Mouse (Mus musculus) embryo, embryonic 11 days (tissue): ENCODE data around the gene Tmem210.

ENCODE experiments used
- DNase-seq: peaks from one replicate; pipeline ENCODE4 v3.0.0-alpha.2; 2015

Tmem210 gene

DNA sequence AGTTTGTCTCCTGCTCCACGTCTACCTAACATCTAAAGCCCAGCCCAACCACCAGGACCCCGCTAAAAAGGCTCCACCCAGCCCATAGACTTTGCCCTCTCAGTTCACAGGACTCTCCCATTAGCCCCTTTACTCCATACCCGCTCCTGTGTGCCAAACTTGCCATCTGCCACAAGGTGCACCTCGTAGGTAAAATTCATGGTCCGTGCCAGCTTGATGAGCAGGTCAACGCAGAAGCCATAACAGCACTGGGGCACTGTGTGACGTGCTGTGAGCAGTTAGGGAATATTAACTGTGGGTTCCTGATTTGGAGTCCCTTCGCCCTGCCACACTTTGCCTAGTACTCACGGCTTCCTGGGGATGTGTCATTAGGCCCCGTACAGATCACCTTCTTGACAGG, 10.1 kb downstream of the Tmem210 start:
- DNase-seq: no peak

DNA sequence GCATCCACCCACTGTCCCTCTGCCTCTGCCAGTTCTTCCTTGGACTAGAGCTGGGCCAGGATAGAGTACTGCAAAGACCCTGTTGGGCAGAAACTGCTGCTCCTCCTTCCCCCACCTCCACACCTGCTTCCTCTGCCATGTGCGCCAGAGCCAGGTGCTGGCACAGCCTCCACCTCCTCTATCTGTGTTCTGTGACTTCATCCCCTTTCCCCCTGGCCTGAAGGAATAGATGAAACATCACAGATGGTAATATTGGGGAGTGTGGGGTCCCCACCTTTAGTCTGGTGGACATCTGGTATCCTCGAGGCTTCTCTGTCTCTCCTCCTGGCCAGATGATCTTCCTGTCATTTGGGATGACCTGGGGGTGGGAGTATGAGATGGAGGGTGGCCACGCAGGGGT, 15.5 kb downstream of the Tmem210 start:
- no peak for DNase-seq

DNA sequence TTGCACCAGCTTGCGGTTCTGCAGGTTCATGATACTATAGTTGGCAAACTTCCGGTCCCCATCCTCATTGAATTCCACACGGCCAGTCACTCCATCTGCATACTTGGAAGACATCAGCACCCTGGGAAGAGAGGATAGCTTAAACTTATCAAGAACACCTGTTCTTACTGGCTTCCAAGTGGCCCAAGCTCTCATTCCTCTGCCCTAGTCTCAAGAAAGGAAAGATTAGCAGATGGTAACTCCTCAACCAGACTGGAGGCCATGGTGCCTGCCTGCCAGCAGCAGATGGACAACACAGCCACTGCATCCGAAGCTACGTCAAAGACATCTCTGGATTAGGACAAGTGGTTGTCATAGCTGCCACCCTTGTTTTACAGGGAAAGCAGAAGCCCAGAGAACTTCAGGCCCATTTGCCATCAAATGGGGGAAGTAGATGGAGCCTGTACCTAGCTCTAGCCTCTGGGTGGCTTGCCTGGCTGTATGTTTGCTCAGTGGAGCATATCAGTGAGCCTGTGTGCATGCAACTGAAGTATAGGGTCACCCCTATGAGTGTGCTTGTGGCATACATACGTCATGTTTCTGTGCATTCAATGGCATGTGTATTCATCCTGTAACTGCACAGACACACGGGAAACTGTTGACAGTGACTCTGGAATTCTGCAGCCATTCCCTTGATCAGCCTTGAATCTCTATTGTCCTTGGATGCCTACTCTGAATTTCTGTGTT, 16.1 kb downstream of the Tmem210 start:
- no peak for DNase-seq

DNA sequence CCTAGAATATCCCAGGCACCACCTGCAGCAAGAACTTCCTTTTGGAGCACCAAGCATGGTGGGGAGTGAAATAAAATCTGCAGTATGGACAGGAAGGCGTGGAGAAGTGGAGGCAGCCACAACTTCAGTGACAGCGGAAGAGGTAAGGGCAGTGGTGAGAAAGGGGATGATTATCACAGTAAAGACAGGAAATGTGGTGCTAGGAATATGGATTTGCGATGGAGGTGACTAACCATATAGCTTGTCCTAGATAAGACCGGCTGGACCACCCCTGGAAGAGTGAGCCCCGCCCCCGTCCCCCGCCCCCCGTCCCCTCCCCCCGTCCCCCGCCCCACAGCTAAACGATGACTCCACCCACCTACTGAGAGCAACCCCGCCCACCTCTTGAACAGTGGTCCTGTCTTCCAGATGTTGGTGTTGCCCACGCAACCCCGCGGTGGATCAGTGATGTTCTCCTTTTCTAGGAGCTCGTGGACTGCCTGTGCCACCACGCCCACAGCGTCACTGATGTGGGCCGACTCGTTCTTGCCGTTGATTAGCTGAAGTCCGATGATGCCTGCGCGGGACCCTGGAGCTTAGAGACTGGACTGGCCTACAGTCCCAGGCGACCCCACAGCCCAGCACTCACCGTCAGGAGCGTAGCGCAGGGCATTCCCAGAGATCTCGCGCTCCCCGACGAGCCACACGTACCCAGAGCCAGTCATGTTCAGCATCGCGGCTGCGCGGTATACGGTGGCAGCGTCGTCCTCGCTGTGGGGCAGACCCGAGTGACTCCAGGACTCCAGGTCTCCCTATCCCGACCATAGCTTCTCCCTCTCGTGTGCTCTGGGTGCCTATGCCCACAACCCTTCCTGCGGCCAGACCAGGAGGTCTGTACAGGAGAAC, 17.0 kb downstream of the Tmem210 start:
- peak; percentile 79 for DNase-seq

DNA sequence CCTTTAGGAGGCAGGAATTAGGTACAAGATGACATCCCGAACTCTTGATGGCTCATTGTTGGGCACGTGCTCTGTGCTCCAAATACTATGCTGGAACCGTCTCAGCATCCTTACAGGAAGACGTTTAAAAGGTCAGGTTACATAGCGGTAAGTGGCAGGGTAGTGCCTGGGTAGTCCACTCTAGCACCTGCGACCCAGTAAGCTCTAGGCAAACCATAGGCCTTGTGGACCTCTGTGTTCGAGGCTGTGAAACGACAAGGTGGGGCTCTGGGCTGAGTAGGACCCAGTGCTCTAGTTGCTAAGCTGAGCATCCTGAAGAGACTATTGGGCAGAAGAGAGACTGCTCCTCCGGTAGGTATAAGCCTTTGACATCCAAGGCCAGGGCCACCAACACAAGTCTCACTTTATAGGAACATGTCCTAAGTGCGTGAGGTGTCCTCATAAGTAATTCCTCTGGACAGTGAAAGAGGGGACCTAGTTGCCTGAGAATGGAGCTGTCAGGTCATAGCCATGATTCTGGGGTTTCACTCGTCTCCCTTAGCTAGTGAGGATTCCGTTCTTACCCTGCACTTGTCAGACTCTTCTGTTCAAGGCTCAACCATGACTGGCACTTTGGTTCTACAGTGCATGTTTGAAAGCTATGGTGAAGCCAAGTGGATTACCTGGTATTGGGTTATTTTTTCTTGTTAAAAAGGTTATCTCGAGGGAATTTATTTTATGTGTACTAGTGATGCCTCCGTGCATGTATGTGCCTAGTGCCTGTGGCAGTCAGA, 17.8 kb downstream of the Tmem210 start:
- no peak for DNase-seq

DNA sequence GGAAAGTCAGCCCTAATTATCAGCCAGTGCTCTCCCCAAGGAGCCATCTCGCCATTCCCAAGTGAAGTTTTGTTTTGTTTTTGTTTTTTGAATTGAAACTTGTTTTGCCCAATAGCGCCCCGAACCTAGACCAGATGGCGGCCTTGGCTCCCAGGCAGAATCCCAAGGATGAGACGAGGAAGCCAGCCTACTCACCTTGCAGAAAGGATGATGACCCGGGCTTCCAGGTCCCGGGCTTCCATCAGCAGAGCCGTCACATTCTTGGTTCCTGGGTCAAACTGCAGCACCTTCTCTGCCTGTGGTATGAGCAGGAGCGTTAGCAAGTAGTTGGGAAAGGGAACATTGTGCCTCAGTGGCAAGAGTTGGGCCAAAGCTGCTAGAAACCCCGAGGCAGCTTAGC, 22.2 kb downstream of the Tmem210 start:
- no peak for DNase-seq

DNA sequence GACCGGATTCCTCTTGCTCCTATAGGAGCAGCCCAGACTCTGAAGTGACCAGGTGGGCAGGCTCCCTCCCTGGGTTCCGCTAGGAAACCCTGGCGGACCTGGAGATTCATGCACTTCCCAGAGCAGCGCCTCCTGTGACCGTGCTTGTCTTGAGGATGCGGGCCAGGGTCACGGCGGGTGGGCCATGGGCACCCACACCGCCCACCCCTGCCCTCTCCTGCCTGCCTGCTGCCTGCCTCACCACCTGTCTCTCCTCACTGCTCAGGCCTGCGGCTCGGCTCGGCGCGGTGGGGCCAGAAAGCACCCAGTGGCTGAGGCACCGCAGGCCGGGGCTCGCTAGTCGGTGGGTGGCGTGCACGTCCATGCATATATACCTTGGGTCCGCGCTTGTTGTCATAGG, 23.0 kb downstream of the Tmem210 start:
- DNase-seq: no peak

DNA sequence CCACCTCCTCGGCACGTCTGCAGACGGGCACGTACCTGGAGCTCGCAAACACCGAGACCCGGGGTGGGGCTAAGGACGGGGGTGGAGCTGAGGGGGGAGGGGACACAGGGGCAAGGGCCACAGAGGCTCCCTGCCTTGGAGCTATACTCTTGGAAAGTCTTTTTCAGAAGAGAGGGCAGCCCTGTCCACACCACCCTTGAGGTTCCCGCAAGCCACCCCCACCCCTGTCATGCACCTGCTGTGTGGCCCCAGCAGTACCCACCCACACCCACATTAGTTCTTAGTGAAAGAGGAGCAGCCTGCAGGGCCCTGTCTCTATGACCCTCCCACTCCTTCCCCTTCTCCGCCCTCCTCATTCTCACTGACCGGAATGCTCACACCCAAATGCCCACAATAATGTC, 23.5 kb downstream of the Tmem210 start:
- DNase-seq: no peak

DNA sequence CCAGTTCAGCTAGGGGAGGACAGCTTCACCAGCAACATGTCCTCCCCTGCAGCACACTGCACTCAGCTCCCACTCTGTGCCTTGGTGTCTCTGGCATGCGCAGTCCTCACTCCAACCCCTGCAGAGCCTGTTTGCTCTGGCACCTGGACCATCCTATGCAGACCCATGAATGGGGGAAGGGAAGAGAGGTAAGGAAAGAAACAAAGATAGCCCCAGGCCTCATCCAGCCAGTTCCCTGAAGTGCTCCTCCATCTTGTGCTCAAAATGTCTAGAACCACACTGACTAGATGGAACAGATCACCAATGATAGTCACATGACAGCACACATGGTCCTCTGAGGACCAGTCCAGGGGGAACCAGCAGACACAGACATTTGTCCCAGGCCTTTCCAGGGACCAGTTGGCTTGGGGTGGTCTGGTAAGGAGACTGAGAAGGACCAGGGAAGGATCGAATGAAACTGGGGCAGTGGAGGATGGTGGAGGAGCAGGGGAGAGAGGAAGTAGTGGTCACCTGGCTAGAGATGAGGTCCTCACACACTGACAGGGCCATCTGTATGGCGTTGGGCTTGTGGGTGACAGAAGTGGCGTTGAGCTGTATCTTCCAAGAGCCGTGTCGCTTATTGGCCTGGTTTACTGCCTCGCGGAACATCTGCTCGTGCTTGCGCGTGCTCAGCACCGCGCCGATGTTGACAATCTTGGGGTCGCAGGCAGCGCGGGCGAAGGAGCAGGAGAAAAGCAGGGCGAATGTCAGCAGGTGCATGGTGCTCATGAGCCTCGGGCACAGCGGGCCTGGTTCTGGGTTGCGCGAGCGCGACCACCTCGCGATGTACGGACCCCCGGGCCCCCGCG, 30.4 kb downstream of the Tmem210 start:
- DNase-seq: no peak

DNA sequence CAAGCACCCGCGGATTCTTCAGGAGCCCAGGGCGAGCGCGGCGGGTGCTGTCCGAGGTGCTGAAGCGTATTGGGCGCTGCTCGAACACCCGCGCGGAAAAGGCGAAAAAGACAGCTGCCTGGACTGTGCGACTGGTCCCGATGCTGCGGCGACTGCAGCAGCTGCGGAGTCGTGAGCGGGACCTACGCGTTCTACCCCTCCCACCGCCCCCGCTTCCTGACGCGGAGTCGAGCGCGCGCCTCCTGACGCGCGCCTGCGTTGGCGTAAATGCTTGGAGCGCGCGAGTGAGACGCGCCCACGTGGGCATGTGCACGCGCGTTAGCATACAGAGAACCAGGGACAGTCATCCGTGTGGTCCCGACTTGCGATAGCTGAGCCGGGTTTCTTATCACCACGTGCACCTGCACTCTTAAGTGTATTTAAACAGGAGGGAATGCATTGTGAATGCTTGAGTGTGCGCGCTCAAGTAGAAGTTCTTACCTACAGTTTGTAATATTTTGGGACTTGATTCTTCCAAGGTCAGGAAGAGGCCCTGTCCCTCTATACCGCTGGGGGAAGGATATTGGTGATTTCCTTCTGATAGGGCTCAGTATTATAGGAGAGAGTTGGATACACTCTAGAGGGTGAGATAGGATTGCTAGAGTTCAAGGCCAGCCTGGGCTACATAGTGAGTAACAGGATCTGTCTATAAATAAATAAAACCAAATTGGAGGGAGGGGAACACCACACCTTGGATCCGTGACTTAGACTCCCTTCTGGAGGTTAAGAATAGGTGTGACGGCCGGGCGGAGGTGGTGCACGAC, 31.2 kb downstream of the Tmem210 start, which contains the start of gene Grin1:
Gene Grin1 (minus strand): TSS at position 217 of the 803 bp plus-strand sequence.
- DNase-seq: peak; percentile 86

DNA sequence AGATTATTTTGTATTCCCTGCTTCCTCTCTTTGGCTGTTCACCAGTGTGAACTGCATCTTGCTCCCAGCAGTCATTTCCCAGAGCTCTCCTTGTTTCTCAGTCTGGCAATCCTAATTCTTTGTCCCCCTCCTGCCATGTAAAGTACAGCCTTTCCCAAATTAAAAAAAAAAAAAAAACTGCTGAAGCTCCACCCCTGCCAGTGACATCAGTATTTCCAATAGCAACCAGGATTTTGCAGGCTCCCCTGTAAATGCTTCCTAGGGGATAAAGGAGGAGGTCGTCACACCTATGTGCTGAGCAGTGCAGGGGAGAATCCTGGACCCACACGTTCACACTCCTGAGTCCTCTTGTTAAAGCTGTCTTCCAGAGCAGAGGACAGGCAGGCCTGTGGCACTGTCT, 32.1 kb downstream of the Tmem210 start:
- no peak for DNase-seq

DNA sequence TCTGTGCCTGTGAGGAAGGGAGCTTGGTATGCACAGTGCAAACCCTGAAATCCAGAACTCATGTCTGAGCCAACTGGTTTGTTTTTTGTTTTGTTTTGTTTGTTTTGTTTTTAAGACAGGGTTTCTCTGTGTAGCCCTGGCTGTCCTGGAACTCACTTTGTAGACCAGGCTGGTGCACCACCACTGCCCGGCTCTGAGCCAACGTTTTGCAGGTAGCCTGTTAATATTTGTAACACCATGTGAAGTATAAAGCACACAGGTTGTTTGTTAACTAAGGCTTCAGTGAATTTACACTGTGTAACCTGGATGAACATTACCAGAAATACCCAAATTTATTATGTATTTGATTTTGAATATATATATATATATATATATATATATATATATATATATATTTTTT, 38.1 kb downstream of the Tmem210 start:
- no peak for DNase-seq

DNA sequence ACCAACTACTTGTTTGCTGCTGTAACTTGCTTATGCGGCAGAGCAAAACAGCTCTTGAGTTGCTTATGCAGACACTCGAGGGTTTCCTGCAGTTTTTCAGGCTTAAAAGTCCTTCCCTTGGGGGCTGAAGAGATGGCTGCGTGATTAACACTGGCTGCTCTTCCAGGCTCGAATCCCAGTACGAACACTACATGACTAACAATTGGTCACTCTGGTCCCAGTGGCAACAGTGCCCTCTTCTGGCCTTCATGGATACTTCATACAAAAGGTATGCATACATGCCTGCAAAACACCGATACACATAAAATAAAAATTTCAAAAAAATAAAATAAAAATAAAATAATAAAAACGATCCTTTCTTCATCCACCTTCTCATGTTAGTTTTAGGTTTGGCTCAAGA, 40.5 kb downstream of the Tmem210 start:
- peak; percentile 59 for DNase-seq

DNA sequence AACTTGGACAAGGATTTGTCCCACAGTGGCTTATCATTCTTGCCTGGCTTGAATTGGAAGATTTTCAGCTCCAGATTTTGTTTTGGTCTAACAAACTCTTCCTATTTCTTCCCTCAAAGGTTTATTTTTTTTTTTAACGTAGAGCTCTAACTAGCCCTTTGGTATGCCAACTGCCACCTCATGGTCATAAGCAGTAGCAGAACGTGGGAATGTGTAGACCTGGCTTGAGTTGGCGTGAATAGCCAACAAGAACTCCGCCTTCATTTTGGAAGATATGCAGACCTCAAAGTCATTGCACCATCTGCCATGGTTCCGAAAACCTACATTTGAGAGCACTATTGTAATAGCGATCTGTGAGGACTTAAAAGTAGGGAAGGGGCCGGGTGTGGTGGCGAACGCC, 43.5 kb downstream of the Tmem210 start:
- no peak for DNase-seq

DNA sequence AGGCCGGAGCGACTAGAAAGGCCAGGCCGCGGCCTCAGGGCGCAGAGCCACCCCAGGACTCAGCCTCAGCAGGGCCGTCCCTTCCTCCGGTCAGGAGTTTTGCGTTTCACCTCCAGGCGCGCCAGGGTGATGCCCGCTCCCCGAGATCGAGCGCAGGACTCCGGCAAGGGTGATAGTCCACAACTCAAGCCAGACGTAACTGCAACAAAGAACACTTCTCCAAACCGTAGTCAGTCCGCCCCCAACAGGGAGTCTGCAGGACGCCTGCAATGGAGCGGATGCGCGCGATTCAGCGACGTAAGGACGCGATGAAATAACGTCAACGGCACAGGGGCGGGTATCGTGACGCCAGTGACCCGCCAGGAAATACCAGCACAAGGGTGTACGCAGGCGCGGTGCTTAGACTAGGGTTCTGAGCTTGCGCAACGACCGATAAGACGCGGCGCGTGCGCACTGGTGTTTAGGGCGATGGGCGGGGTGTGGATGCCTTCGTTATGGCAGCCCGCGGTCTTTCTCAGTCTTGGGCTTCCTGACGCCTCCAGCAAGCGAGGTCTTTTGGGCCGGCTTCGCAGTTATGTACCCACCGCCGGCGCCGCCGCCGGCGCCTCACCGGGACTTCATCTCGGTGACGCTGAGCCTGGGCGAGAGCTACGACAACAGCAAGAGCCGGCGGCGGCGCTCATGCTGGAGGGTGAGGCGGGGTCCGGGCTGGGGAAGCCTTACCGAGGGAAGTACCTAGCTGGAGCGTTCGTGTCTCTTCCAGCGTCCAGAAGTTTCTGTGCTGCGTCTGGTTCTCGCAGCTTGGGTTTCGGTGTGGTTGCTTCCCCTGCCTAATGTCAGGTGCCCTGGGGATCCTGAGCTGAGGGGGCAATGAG, 44.6 kb downstream of the Tmem210 start, which contains the start of gene Man1b1:
Gene Man1b1 (plus strand): TSS at position 53 of the 875 bp plus-strand sequence.
- peak; percentile 100 for DNase-seq

DNA sequence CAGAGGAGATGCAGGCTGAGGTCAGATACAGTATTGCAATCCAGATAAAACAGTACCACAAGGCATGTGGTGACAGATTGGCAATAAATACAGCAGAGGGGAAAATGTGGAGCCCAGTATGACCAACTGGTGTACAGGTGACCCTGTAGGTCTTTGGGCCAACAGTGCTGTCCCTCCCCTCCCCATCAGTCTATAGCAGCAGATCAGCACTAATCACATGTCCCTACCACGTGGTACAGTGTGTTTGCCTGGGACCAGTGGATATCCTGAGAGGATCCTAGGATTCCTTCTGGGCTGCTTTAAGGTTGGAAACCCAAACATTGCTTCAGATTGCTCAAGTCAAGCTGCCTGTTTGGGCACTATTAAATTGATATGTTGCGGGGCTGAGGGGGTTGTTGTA, 45.6 kb downstream of the Tmem210 start:
- no peak for DNase-seq

DNA sequence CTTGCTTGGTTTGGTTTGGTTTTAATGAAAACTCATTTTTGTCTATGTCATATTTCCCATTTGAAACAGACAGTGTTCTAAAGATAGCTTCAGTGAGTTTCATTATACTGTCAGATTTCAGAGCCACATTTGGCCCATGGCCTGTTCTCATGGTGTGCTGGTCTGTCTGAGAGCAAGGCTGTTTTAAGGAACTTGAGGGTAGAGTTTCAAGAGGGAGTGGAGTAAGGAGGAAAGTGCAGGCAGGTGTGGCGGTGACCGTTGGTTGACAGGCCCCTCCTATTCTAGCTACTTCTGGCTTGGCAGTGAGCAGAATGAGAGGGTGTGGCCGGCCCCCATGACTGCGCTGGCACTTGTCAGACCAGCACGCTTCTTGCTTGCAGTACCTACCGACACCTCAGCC, 50.4 kb downstream of the Tmem210 start:
- DNase-seq: no peak
